Mouse (Mus musculus): ENCODE measurements around the gene Qrich1.

Qrich1 gene

GRCm38 (mm10) chr9:108489702-108490558 lies 26.7 kb upstream of the Qrich1 start:
- Histone ChIP-seq H3K36me3 (ENCODE audit: insufficient read depth, low read length) (peaks cover 65% of the 10 kb centered on the region), H3K4me3 (replicated peaks; ENCODE audit: low read length) (peak overlapping the region; percentile 96), H3K9me3 (ENCODE audit: low read length) (no peaks in the 10 kb centered on the region), H3K27me3 (ENCODE audit: insufficient read depth, low read length) (no peaks in the 10 kb centered on the region), H3K4me1 (replicated peaks; ENCODE audit: low read depth, low read length) (peaks cover 68% of the 10 kb centered on the region)
- TF ChIP-seq CTCF (conservative IDR thresholded peaks at IDR 0.05; ENCODE audit: low read length) (no peak), POU5F1 (IDR thresholded peaks at IDR 0.05; ENCODE audit: borderline replicate concordance, low read length) (no peak), NANOG (IDR thresholded peaks at IDR 0.05; ENCODE audit: borderline replicate concordance, low read length) (no peak)

- Histone ChIP-seq H3K4me3 (replicated peaks; ENCODE audit: low read length) (peak within 1 kb of the TSS; percentile 96), H3K9me3 (ENCODE audit: low read length) (no peaks in the 10 kb centered on the region), H3K27me3 (ENCODE audit: insufficient read depth, low read length) (no peaks in the 10 kb centered on the region), H3K4me1 (replicated peaks; ENCODE audit: low read depth, low read length) (peaks cover 66% of the 10 kb centered on the region), H3K36me3 (ENCODE audit: insufficient read depth, low read length) (peaks cover 65% of the 10 kb centered on the region)
- no peak for TF ChIP-seq CTCF (conservative IDR thresholded peaks at IDR 0.05; ENCODE audit: low read length)
- no peak for TF ChIP-seq NANOG (IDR thresholded peaks at IDR 0.05; ENCODE audit: borderline replicate concordance, low read length)
Observed at GRCm38 (mm10) chr9:108490559-108491285, 25.9 kb upstream of the Qrich1 start, which contains the start of gene Usp19. TSS of gene Usp19 (plus strand) at chr9:108490602.

GRCm38 (mm10) chr9:108491286-108491580 lies 25.4 kb upstream of the Qrich1 start:
- H3K4me3 ChIP-seq (replicated peaks; ENCODE audit: low read length): peak overlapping the region; percentile 96
- TF ChIP-seq POU5F1 (IDR thresholded peaks at IDR 0.05; ENCODE audit: borderline replicate concordance, low read length): no peak
- no peak for TF ChIP-seq NANOG (IDR thresholded peaks at IDR 0.05; ENCODE audit: borderline replicate concordance, low read length)
- TF ChIP-seq CTCF (conservative IDR thresholded peaks at IDR 0.05; ENCODE audit: low read length): no peak
- H3K36me3 ChIP-seq (ENCODE audit: insufficient read depth, low read length): peaks cover 65% of the 10 kb centered on the region
- H3K4me1 ChIP-seq (replicated peaks; ENCODE audit: low read depth, low read length): peaks cover 66% of the 10 kb centered on the region
- no peaks in the 10 kb centered on the region for H3K9me3 ChIP-seq (ENCODE audit: low read length)
- H3K27me3 ChIP-seq (ENCODE audit: insufficient read depth, low read length): no peaks in the 10 kb centered on the region

GRCm38 (mm10) chr9:108492043-108492750 lies 24.4 kb upstream of the Qrich1 start:
- no peak for TF ChIP-seq NANOG (IDR thresholded peaks at IDR 0.05; ENCODE audit: borderline replicate concordance, low read length)
- no peak for TF ChIP-seq CTCF (conservative IDR thresholded peaks at IDR 0.05; ENCODE audit: low read length)
- no peak for TF ChIP-seq POU5F1 (IDR thresholded peaks at IDR 0.05; ENCODE audit: borderline replicate concordance, low read length)
- peaks cover 63% of the 10 kb centered on the region for H3K4me1 ChIP-seq (replicated peaks; ENCODE audit: low read depth, low read length)
- H3K36me3 ChIP-seq (ENCODE audit: insufficient read depth, low read length): peaks cover 66% of the 10 kb centered on the region
- H3K9me3 ChIP-seq (ENCODE audit: low read length): no peaks in the 10 kb centered on the region
- H3K27me3 ChIP-seq (ENCODE audit: insufficient read depth, low read length): no peaks in the 10 kb centered on the region
- H3K4me3 ChIP-seq (replicated peaks; ENCODE audit: low read length): peak overlapping the region; percentile 96

- no peaks in the 10 kb centered on the region for H3K9me3 ChIP-seq (ENCODE audit: low read length)
- TF ChIP-seq POU5F1 (IDR thresholded peaks at IDR 0.05; ENCODE audit: borderline replicate concordance, low read length) (no peak), NANOG (IDR thresholded peaks at IDR 0.05; ENCODE audit: borderline replicate concordance, low read length) (no peak), CTCF (conservative IDR thresholded peaks at IDR 0.05; ENCODE audit: low read length) (no peak)
- H3K36me3 ChIP-seq (ENCODE audit: insufficient read depth, low read length): peaks cover 72% of the 10 kb centered on the region
- no peak overlapping the region for H3K4me3 ChIP-seq (replicated peaks; ENCODE audit: low read length)
- peaks cover 52% of the 10 kb centered on the region for H3K4me1 ChIP-seq (replicated peaks; ENCODE audit: low read depth, low read length)
- H3K27me3 ChIP-seq (ENCODE audit: insufficient read depth, low read length): no peaks in the 10 kb centered on the region
Observed at GRCm38 (mm10) chr9:108493246-108493645, 23.4 kb upstream of the Qrich1 start.

GRCm38 (mm10) chr9:108494146-108494825 lies 22.3 kb upstream of the Qrich1 start:
- TF ChIP-seq CTCF (conservative IDR thresholded peaks at IDR 0.05; ENCODE audit: low read length): no peak
- no peaks in the 10 kb centered on the region for H3K27me3 ChIP-seq (ENCODE audit: insufficient read depth, low read length)
- peaks cover 42% of the 10 kb centered on the region for H3K4me1 ChIP-seq (replicated peaks; ENCODE audit: low read depth, low read length)
- peaks cover 78% of the 10 kb centered on the region for H3K36me3 ChIP-seq (ENCODE audit: insufficient read depth, low read length)
- no peaks in the 10 kb centered on the region for H3K9me3 ChIP-seq (ENCODE audit: low read length)
- H3K4me3 ChIP-seq (replicated peaks; ENCODE audit: low read length): no peak overlapping the region

GRCm38 (mm10) chr9:108494905-108495304 lies 21.7 kb upstream of the Qrich1 start:
- H3K36me3 ChIP-seq (ENCODE audit: insufficient read depth, low read length): peaks cover 82% of the 10 kb centered on the region
- no peak overlapping the region for H3K4me3 ChIP-seq (replicated peaks; ENCODE audit: low read length)
- no peaks in the 10 kb centered on the region for H3K27me3 ChIP-seq (ENCODE audit: insufficient read depth, low read length)
- H3K9me3 ChIP-seq (ENCODE audit: low read length): no peaks in the 10 kb centered on the region
- peaks cover 36% of the 10 kb centered on the region for H3K4me1 ChIP-seq (replicated peaks; ENCODE audit: low read depth, low read length)
- TF ChIP-seq CTCF (conservative IDR thresholded peaks at IDR 0.05; ENCODE audit: low read length): no peak
- TF ChIP-seq POU5F1 (IDR thresholded peaks at IDR 0.05; ENCODE audit: borderline replicate concordance, low read length): no peak
- TF ChIP-seq NANOG (IDR thresholded peaks at IDR 0.05; ENCODE audit: borderline replicate concordance, low read length): no peak

- Histone ChIP-seq H3K4me3 (replicated peaks; ENCODE audit: low read length) (no peak overlapping the region), H3K27me3 (ENCODE audit: insufficient read depth, low read length) (no peaks in the 10 kb centered on the region), H3K4me1 (replicated peaks; ENCODE audit: low read depth, low read length) (peaks cover 14% of the 10 kb centered on the region), H3K36me3 (ENCODE audit: insufficient read depth, low read length) (peaks cover 96% of the 10 kb centered on the region), H3K9me3 (ENCODE audit: low read length) (no peaks in the 10 kb centered on the region)
- TF ChIP-seq POU5F1 (IDR thresholded peaks at IDR 0.05; ENCODE audit: borderline replicate concordance, low read length): no peak
- TF ChIP-seq CTCF (conservative IDR thresholded peaks at IDR 0.05; ENCODE audit: low read length): no peak
- TF ChIP-seq NANOG (IDR thresholded peaks at IDR 0.05; ENCODE audit: borderline replicate concordance, low read length): no peak
Observed at GRCm38 (mm10) chr9:108499231-108499630, 17.4 kb upstream of the Qrich1 start.
